Mouse (Mus musculus): ENCODE measurements at regions not wholly inside any gene's neighbourhood (a gene's known extent, or its start where the extent isn't known, plus 50 kb on each side); places are given as distances from the start of the nearest gene placed in this dataset.
"Not testable (repeated sequence)": the region's sequence is repeated elsewhere in the genome, so short reads cannot be mapped to it uniquely, and the experiment has no call there.

DNA sequence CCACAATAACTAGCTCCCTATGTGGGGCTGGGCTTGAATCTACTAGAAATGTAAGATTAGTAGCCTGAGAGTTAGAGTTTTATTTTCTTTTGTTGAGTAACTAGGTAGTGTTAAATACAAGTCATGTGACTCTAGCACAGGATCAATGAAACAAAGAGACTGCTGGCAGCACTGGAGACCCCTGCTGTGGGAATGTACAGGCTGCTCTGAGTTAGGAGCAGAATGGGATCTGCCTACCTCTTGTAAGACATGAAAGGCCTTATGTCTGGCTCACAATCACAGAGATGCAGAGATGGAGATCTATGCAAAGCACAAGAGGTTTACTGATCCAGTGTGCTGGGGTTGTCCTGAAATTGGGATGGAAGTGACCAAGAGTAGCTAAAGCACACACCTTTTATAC lies 193.9 kb upstream of the Kcnmb2 start:
- H3K27me3 ChIP-seq (ENCODE audit: control insufficient read depth, insufficient read depth, low read length); H3K36me3 ChIP-seq (ENCODE audit: control insufficient read depth, insufficient read depth, low read length); H3K27ac ChIP-seq (ENCODE audit: low read depth, low read length); H3K4me1 ChIP-seq (replicated peaks; ENCODE audit: control insufficient read depth, insufficient read depth, low read length); H3K9me3 ChIP-seq (ENCODE audit: control insufficient read depth, low read length); DNase-seq (ENCODE audit: low spot score); H3K4me3 ChIP-seq (ENCODE audit: low read depth, low read length); H3K9ac ChIP-seq (ENCODE audit: low read length); H3K4me2 ChIP-seq (ENCODE audit: low read depth, low read length, severe bottlenecking): not testable (repeated sequence)
- ATAC-seq (replicated peaks; ENCODE audit: low FRiP score): peak; percentile 63; the same call in 1 of the 2 replicates

- no peaks in the 10 kb centered on the region for H3K4me1 ChIP-seq (replicated peaks; ENCODE audit: control insufficient read depth, insufficient read depth, low read length)
Measured at GRCm38 (mm10) chr3:31741289-31741688, 161.0 kb upstream of the Kcnmb2 start.

DNA sequence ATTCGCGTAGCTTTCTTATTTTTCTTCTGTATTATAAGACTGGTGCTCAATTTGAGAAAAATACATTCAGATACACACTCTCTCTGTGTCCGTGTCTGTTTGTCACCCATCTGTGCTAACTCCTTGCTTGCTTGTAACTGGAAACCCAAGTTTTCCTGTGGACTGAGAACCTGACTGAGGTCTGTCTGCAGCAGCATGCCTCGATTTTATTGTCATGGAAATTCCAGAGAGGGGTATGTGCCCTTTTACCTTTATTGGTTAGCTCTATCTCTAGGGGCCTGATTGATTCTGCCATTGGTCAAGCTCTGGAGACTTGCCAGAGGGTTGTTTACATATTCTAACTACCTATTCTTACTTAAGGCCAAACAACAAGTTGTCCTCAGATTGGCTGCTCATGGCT lies 146.4 kb upstream of the Kcnmb2 start:
- Histone ChIP-seq H3K9me3 (ENCODE audit: control insufficient read depth, low read length) (no peaks in the 10 kb centered on the region), H3K27ac (ENCODE audit: low read depth, low read length) (no peak overlapping the region), H3K27me3 (ENCODE audit: control insufficient read depth, insufficient read depth, low read length) (no peaks in the 10 kb centered on the region), H3K4me1 (replicated peaks; ENCODE audit: control insufficient read depth, insufficient read depth, low read length) (no peaks in the 10 kb centered on the region), H3K4me2 (ENCODE audit: low read depth, low read length, severe bottlenecking) (no peak overlapping the region), H3K36me3 (ENCODE audit: control insufficient read depth, insufficient read depth, low read length) (no peaks in the 10 kb centered on the region), H3K9ac (ENCODE audit: low read length) (no peak overlapping the region), H3K4me3 (ENCODE audit: low read depth, low read length) (no peak overlapping the region)
- 90% methylated on average over 4 of the region's 4 CpGs for WGBS
- DNase-seq (ENCODE audit: low spot score) (no peak), ATAC-seq (replicated peaks; ENCODE audit: low FRiP score) (no peak)

More at GRCm38 (mm10) chr3:31741289-31741688, 161.0 kb upstream of the Kcnmb2 start:
- Histone ChIP-seq H3K9ac (ENCODE audit: low read length) (no peak overlapping the region), H3K4me3 (ENCODE audit: low read depth, low read length) (no peak overlapping the region), H3K9me3 (ENCODE audit: control insufficient read depth, low read length) (no peaks in the 10 kb centered on the region), H3K27me3 (ENCODE audit: control insufficient read depth, insufficient read depth, low read length) (no peaks in the 10 kb centered on the region), H3K27ac (ENCODE audit: low read depth, low read length) (no peak overlapping the region), H3K4me2 (ENCODE audit: low read depth, low read length, severe bottlenecking) (no peak overlapping the region), H3K36me3 (ENCODE audit: control insufficient read depth, insufficient read depth, low read length) (no peaks in the 10 kb centered on the region)
- ATAC-seq (replicated peaks; ENCODE audit: low FRiP score) (no peak), DNase-seq (ENCODE audit: low spot score) (no peak)
- 74% methylated on average over 1 of the region's 1 CpGs for WGBS

DNA sequence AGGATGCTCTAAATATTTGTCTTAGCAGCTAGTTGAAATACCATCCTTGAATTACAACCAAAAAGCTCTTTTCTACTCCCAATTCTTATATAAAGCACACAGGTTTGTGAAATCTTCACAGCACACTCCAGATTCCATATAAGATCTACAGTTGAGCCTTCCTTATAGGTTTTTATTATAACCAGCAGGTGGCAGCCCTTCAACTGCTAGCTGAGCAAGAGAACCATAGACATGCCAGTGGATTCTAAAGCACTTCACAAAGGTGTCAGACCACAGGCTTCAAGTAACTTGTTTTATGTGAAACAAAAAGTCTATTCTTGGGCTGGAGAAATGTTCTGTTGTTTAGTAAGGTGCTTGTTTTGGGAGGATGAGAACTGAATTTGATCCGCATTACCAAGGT lies 133.1 kb upstream of the Kcnmb2 start:
- 93% methylated on average over 1 of the region's 1 CpGs for WGBS
- Histone ChIP-seq H3K36me3 (ENCODE audit: control insufficient read depth, insufficient read depth, low read length) (no peaks in the 10 kb centered on the region), H3K4me2 (ENCODE audit: low read depth, low read length, severe bottlenecking) (no peak overlapping the region), H3K27me3 (ENCODE audit: control insufficient read depth, insufficient read depth, low read length) (no peaks in the 10 kb centered on the region), H3K27ac (ENCODE audit: low read depth, low read length) (no peak overlapping the region), H3K9ac (ENCODE audit: low read length) (no peak overlapping the region), H3K4me3 (ENCODE audit: low read depth, low read length) (no peak overlapping the region), H3K4me1 (replicated peaks; ENCODE audit: control insufficient read depth, insufficient read depth, low read length) (no peaks in the 10 kb centered on the region), H3K9me3 (ENCODE audit: control insufficient read depth, low read length) (no peaks in the 10 kb centered on the region)
- DNase-seq (ENCODE audit: low spot score) (no peak), ATAC-seq (replicated peaks; ENCODE audit: low FRiP score) (no peak)

GRCm38 (mm10) chr3:31790342-31790970 lies 111.9 kb upstream of the Kcnmb2 start:
- H3K36me3 ChIP-seq (ENCODE audit: control insufficient read depth, insufficient read depth, low read length): no peaks in the 10 kb centered on the region
- H3K27me3 ChIP-seq (ENCODE audit: control insufficient read depth, insufficient read depth, low read length): no peaks in the 10 kb centered on the region
- H3K4me3 ChIP-seq (ENCODE audit: low read depth, low read length): no peak overlapping the region
- no peak overlapping the region for H3K27ac ChIP-seq (ENCODE audit: low read depth, low read length)
- H3K9me3 ChIP-seq (ENCODE audit: control insufficient read depth, low read length): no peaks in the 10 kb centered on the region
- H3K9ac ChIP-seq (ENCODE audit: low read length): no peak overlapping the region
- peak; percentile 60; the same call in 1 of the 2 replicates for ATAC-seq (replicated peaks; ENCODE audit: low FRiP score)
- no peaks in the 10 kb centered on the region for H3K4me1 ChIP-seq (replicated peaks; ENCODE audit: control insufficient read depth, insufficient read depth, low read length)
- H3K4me2 ChIP-seq (ENCODE audit: low read depth, low read length, severe bottlenecking): no peak overlapping the region
- DNase-seq (ENCODE audit: low spot score): no peak
- 41% methylated on average over 4 of the region's 4 CpGs for WGBS

- no peak overlapping the region for H3K4me2 ChIP-seq (ENCODE audit: low read depth, low read length, severe bottlenecking)
- H3K27ac ChIP-seq (ENCODE audit: low read depth, low read length): no peak overlapping the region
- no peaks in the 10 kb centered on the region for H3K4me1 ChIP-seq (replicated peaks; ENCODE audit: control insufficient read depth, insufficient read depth, low read length)
- H3K27me3 ChIP-seq (ENCODE audit: control insufficient read depth, insufficient read depth, low read length): no peaks in the 10 kb centered on the region
- WGBS: 94% methylated on average over 8 of the region's 8 CpGs
- ATAC-seq (replicated peaks; ENCODE audit: low FRiP score) (no peak), DNase-seq (ENCODE audit: low spot score) (no peak)
- no peaks in the 10 kb centered on the region for H3K9me3 ChIP-seq (ENCODE audit: control insufficient read depth, low read length)
- no peaks in the 10 kb centered on the region for H3K36me3 ChIP-seq (ENCODE audit: control insufficient read depth, insufficient read depth, low read length)
- H3K4me3 ChIP-seq (ENCODE audit: low read depth, low read length): no peak overlapping the region
- no peak overlapping the region for H3K9ac ChIP-seq (ENCODE audit: low read length)
Measured at GRCm38 (mm10) chr3:31793466-31794040, 108.8 kb upstream of the Kcnmb2 start.

GRCm38 (mm10) chr3:31796621-31797020 lies 105.7 kb upstream of the Kcnmb2 start:
- no peak overlapping the region for H3K27ac ChIP-seq (ENCODE audit: low read depth, low read length)
- H3K27me3 ChIP-seq (ENCODE audit: control insufficient read depth, insufficient read depth, low read length): no peaks in the 10 kb centered on the region
- no peak for DNase-seq (ENCODE audit: low spot score)
- no peaks in the 10 kb centered on the region for H3K36me3 ChIP-seq (ENCODE audit: control insufficient read depth, insufficient read depth, low read length)
- no peak overlapping the region for H3K9ac ChIP-seq (ENCODE audit: low read length)
- ATAC-seq (replicated peaks; ENCODE audit: low FRiP score): no peak
- no peaks in the 10 kb centered on the region for H3K9me3 ChIP-seq (ENCODE audit: control insufficient read depth, low read length)
- no peaks in the 10 kb centered on the region for H3K4me1 ChIP-seq (replicated peaks; ENCODE audit: control insufficient read depth, insufficient read depth, low read length)
- 97% methylated on average over 2 of the region's 2 CpGs for WGBS
- H3K4me3 ChIP-seq (ENCODE audit: low read depth, low read length): no peak overlapping the region
- no peak overlapping the region for H3K4me2 ChIP-seq (ENCODE audit: low read depth, low read length, severe bottlenecking)

DNA sequence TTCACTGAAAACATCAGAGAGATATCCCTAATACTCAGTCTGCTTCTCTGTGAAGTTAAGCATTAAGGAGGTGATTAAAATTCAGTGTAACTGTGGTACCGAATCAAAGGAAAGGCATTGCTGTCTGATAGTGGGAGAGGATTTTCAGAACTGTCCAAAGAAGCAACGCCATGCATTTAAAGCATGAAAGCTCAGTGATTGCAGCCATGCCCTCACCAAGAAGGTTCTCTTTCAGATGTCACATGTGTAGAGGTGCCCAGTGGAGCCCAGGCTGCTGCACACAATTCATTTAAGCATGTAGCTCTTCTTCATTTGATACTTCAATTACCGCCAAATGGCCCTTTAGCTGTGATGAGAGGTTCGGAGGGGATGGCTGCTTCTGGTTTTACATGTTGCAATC lies 103.1 kb upstream of the Kcnmb2 start:
- no peak for DNase-seq (ENCODE audit: low spot score)
- H3K4me1 ChIP-seq (replicated peaks; ENCODE audit: control insufficient read depth, insufficient read depth, low read length): no peaks in the 10 kb centered on the region
- H3K9me3 ChIP-seq (ENCODE audit: control insufficient read depth, low read length): no peaks in the 10 kb centered on the region
- no peak overlapping the region for H3K4me3 ChIP-seq (ENCODE audit: low read depth, low read length)
- no peaks in the 10 kb centered on the region for H3K27me3 ChIP-seq (ENCODE audit: control insufficient read depth, insufficient read depth, low read length)
- H3K9ac ChIP-seq (ENCODE audit: low read length): no peak overlapping the region
- H3K36me3 ChIP-seq (ENCODE audit: control insufficient read depth, insufficient read depth, low read length): no peaks in the 10 kb centered on the region
- 92% methylated on average over 4 of the region's 4 CpGs for WGBS
- no peak overlapping the region for H3K4me2 ChIP-seq (ENCODE audit: low read depth, low read length, severe bottlenecking)
- ATAC-seq (replicated peaks; ENCODE audit: low FRiP score): no peak
- H3K27ac ChIP-seq (ENCODE audit: low read depth, low read length): no peak overlapping the region

- no peak overlapping the region for H3K27ac ChIP-seq (ENCODE audit: low read depth, low read length)
- 76% methylated on average over 5 of the region's 5 CpGs for WGBS
Measured at GRCm38 (mm10) chr3:31804038-31804437, 98.3 kb upstream of the Kcnmb2 start.

More at GRCm38 (mm10) chr3:31804038-31804437, 98.3 kb upstream of the Kcnmb2 start:
- Histone ChIP-seq H3K36me3 (ENCODE audit: control insufficient read depth, insufficient read depth, low read length) (no peaks in the 10 kb centered on the region), H3K9me3 (ENCODE audit: control insufficient read depth, low read length) (no peaks in the 10 kb centered on the region), H3K4me3 (ENCODE audit: low read depth, low read length) (no peak overlapping the region), H3K4me2 (ENCODE audit: low read depth, low read length, severe bottlenecking) (no peak overlapping the region), H3K4me1 (replicated peaks; ENCODE audit: control insufficient read depth, insufficient read depth, low read length) (no peaks in the 10 kb centered on the region), H3K27me3 (ENCODE audit: control insufficient read depth, insufficient read depth, low read length) (no peaks in the 10 kb centered on the region), H3K9ac (ENCODE audit: low read length) (no peak overlapping the region)
- no peak for ATAC-seq (replicated peaks; ENCODE audit: low FRiP score)
- no peak for DNase-seq (ENCODE audit: low spot score)

Data from forebrain, embryonic 11.5 days (tissue).